Mouse (Mus musculus): ENCODE measurements around the gene Hnrnph3. TPM values are rescaled to one million over a fixed set of nuclear protein-coding genes. Genes with fewer than 3 reads are reported as not detected.

Gene Hnrnph3
- polyA plus RNA-seq, 1 experiment from 2014 or later = 230 TPM

DNA sequence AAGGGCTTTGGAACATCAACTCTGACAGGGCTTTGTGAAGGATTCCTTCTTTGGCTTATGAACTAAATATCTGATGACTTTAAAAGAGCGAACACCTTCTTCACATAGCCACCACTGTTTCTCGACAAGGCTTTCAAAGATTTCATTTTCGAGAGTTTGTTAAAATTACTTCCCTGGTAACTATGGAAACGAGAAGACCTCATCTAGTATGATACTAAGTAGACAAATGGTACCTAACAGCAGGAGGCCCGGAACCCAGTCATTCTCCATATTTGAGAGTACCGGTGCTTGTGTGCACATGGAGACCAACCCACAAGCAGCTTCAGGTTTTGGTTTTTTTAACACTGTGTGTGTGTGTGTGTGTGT is 2.8 kb upstream of the Hnrnph3 start:
- Histone ChIP-seq H3K9ac (peak overlapping the region; percentile 32; the same call in 1 of the 2 replicates), H3K4me3 (0 out of 2 replicates have a peak overlapping the region, but pooled peaks have one; percentile 0)

DNA sequence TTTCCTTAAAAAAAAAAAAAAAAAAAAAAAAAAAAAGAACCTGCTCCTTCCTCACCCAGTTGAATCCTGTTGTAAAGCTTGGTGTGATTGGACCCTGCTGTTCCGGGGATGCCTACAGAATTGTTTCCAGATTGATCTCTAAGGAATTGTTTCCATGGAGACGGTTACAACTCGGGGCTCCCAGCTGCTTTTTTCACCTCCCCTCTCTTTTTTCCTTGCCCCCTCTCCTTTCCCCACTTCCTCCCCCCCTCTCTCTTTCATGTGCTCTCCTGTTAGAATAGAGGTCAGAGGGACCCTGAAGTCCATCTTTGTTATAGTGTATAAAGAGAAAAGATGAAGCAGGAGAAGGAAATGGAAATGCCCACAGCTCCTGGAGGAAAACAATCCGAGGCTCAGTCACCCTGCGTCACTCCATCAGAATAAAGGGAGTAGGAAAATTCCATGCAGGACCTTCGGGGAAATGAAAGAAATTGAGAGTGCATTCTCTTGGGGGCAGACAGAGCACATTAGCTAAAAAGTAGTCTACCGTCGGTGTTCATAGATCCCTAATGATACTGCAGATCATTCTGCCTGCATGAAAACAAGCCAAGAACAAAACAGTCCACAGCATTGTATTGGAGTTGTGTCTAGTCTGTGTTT is 2.3 kb upstream of the Hnrnph3 start:
- H3K9ac ChIP-seq = peak overlapping the region; percentile 32; the same call in 1 of the 2 replicates
- H3K27me3 ChIP-seq = no peaks in the 10 kb centered on the region
- H3K36me3 ChIP-seq = no peaks in the 10 kb centered on the region
- peak overlapping the region; percentile 0; the same call in 1 of the 2 replicates for H3K4me3 ChIP-seq
- peaks cover 40% of the 10 kb centered on the region for H3K4me1 ChIP-seq
- no peaks in the 10 kb centered on the region for H3K9me3 ChIP-seq (replicated peaks)
- WGBS = 9% methylated on average over 8 of the region's 8 CpGs
- H3K27ac ChIP-seq = peak overlapping the region; percentile 100
- H3K4me2 ChIP-seq (replicated peaks) = peak overlapping the region; percentile 76
- peak; percentile 22 for ATAC-seq (ENCODE audit: low FRiP score)

More for the DNA sequence above, 2.8 kb upstream of the Hnrnph3 start:
- 34% methylated on average over 6 of the region's 6 CpGs for WGBS
- Histone ChIP-seq H3K4me2 (replicated peaks) (peak overlapping the region; percentile 76), H3K27ac (peak overlapping the region; percentile 100), H3K36me3 (no peaks in the 10 kb centered on the region), H3K4me1 (peaks cover 35% of the 10 kb centered on the region), H3K9me3 (replicated peaks) (no peaks in the 10 kb centered on the region), H3K27me3 (no peaks in the 10 kb centered on the region)
- no peak for ATAC-seq (ENCODE audit: low FRiP score)

DNA sequence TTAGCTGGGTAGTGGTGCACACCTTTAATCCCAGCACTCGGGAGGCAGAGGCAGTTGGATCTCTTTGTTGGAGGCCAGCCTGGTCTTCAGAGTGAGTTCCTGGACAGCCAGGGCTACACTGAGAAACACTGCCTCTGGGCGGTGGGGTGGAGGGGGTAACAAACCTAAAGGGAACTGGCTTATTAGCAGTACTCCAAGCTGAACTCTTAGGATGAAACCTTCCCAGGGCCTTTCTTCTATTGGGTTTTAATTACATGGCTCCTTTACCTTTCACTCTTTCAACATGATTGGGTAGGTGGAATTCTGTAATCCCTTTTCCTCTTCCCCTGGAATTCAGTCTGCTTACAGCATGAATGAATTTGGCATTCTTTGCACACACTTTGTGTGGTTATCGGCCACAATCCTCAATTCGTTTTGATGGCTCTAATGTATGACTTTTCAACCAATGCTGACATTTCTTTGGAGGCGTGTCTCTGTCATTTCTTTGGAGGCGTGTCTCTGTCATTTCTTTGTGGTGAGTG is 1.5 kb upstream of the Hnrnph3 start:
- Histone ChIP-seq H3K27me3 (no peaks in the 10 kb centered on the region), H3K36me3 (no peaks in the 10 kb centered on the region), H3K9ac (peak overlapping the region; percentile 3; the same call in 1 of the 2 replicates), H3K4me1 (peaks cover 46% of the 10 kb centered on the region), H3K27ac (peak overlapping the region; percentile 100), H3K4me2 (replicated peaks) (peak overlapping the region; percentile 76), H3K9me3 (replicated peaks) (no peaks in the 10 kb centered on the region), H3K4me3 (peak overlapping the region; percentile 92; the same call in 1 of the 2 replicates)
- WGBS = 16% methylated on average over 6 of the region's 6 CpGs
- ATAC-seq (ENCODE audit: low FRiP score) = no peak

DNA sequence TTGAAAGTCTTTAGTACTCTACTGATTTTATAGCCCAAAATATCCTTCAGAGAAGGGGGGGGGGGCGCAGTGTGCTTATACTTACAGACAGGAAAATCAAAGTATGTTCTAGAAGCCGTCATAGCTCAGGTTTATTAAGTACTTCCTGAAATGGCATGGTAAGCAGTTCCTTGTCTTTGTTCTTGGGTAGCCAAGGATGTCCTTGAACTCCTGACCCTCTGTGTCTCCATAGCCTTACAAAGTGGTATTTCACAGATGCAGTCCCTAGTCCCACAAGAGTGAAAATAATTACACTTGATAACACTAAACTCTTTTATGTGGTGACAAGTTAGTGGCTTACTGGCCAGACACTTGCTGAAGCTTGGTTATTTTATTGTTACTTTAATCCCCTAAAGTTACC is 999 bp upstream of the Hnrnph3 start:
- WGBS = 20% methylated on average over 2 of the region's 2 CpGs
- H3K4me2 ChIP-seq (replicated peaks) = peak overlapping the region; percentile 76
- no peak for ATAC-seq (ENCODE audit: low FRiP score)
- peak overlapping the region; percentile 100 for H3K27ac ChIP-seq
- peak overlapping the region; percentile 99 for H3K9ac ChIP-seq
- no peaks in the 10 kb centered on the region for H3K36me3 ChIP-seq
- no peaks in the 10 kb centered on the region for H3K27me3 ChIP-seq
- no peaks in the 10 kb centered on the region for H3K9me3 ChIP-seq (replicated peaks)
- H3K4me1 ChIP-seq = peaks cover 51% of the 10 kb centered on the region
- peak overlapping the region; percentile 92 for H3K4me3 ChIP-seq

DNA sequence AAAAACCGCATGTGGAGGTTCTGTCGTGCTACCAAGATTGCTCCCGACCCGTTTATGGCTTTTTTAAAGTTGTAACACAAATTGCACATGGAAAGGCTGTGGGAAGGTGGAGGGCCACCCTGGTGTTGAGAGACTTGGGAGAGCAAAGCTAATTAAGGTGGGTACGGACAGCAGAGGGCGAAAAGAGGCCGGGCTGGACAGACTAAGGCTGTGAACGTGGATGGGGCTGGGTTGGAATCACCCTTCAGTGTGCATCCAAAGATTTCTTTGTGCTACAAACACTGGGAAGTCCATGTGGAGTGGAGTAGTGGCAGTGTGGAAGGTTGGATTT is 528 bp upstream of the Hnrnph3 start:
- 0% methylated on average over 8 of the region's 8 CpGs for WGBS
- Histone ChIP-seq H3K4me2 (replicated peaks) (peak overlapping the region; percentile 76), H3K4me3 (peak overlapping the region; percentile 92), H3K36me3 (no peaks in the 10 kb centered on the region), H3K9ac (peak overlapping the region; percentile 99), H3K27ac (peak overlapping the region; percentile 100), H3K9me3 (replicated peaks) (no peaks in the 10 kb centered on the region), H3K27me3 (no peaks in the 10 kb centered on the region), H3K4me1 (peaks cover 53% of the 10 kb centered on the region)
- ATAC-seq (ENCODE audit: low FRiP score) = peak; percentile 39

DNA sequence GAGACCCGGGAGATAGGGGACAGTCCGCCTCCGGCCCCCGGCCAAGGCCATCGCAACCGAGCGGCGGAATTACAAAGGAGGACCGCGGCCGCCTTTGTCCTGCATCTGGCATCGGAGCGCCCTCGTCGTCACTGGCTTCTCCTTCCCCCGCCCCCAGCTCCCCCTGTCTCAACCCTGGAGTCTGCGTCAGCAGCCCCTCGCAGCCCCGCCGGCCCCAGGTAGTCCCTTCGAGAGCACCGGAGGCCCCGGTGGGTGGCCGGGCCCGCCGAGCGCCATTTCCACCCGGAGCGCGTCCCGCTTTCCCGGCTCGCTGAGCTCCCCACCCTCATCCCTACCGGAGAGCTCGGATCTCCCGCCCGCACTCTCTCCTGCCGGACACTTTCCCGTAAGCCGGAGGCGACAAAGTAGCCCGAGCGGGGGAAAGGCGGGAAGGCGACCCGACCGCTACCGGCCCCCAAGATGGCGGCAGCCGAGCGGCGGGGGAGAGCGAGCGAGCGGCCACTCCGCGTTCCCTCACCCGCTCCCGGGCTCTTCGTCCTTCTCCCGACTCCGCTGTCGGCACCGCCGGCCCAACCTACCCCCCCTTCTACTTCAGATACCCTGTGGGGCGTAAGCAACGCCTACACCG is 782 bp downstream of the Hnrnph3 start:
- H3K27ac ChIP-seq = peak overlapping the region; percentile 100
- peak; percentile 35 for ATAC-seq (ENCODE audit: low FRiP score)
- peak overlapping the region; percentile 99 for H3K9ac ChIP-seq
- under 1% methylated on average over 68 of the region's 68 CpGs for WGBS
- H3K27me3 ChIP-seq = no peaks in the 10 kb centered on the region
- H3K4me1 ChIP-seq = peaks cover 51% of the 10 kb centered on the region
- peak overlapping the region; percentile 92 for H3K4me3 ChIP-seq
- H3K36me3 ChIP-seq = no peaks in the 10 kb centered on the region
- no peaks in the 10 kb centered on the region for H3K9me3 ChIP-seq (replicated peaks)
- H3K4me2 ChIP-seq (replicated peaks) = peak overlapping the region; percentile 76

DNA sequence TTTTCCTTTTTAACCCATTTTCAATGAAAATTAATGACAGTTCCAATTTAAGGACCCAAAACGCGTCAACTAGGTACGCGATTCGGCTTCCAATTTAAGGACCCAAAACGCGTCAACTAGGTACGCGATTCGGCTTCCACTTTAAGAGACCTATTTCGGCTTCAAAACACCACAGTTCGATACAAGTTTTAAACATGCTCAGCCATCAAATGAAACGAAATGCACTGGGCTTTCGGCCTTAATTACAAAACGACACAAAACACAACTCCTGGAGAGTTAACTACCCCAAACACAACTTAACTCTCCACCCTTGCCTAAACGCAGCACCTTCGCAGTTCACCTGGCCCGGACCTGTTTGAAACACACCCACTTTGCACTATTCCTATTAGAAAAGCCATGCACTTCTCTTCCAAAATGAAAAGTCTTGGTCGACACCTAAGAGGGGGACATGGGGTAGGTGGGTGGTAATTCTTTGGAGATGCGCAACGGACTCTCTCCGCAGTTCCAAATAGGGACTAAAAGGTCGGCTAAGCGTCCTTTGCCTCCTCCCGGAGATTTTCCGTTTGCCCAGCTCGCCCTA is 1.4 kb downstream of the Hnrnph3 start:
- Histone ChIP-seq H3K27me3 (no peaks in the 10 kb centered on the region), H3K9ac (peak overlapping the region; percentile 99), H3K4me3 (peak overlapping the region; percentile 92), H3K27ac (peak overlapping the region; percentile 100), H3K4me2 (replicated peaks) (peak overlapping the region; percentile 76), H3K9me3 (replicated peaks) (no peaks in the 10 kb centered on the region), H3K4me1 (peaks cover 48% of the 10 kb centered on the region), H3K36me3 (peaks cover 4% of the 10 kb centered on the region; the same call in 1 of the 2 replicates)
- ATAC-seq (ENCODE audit: low FRiP score) = no peak
- under 1% methylated on average over 27 of the region's 27 CpGs for WGBS

DNA sequence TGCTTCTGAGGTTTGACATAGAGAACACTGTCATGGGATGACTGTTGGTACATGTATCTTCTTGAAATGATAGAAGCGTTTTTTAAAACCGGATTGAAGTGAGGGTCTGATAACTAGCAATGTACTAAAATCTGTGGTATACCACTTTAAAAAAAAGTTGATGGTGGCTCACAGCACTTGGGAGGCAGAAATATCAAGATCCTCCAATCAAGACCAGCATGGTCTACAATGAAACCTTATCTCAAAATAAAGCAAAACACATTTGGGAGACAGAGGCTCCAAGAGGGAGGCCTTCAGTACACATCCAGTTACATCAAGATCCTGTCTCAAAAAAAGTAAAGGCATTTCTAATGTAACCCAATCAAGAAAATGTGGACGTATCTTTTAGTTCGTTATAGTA is 2.3 kb downstream of the Hnrnph3 start:
- peaks cover 42% of the 10 kb centered on the region for H3K4me1 ChIP-seq
- ATAC-seq (ENCODE audit: low FRiP score) = no peak
- WGBS = 54% methylated on average over 4 of the region's 4 CpGs

DNA sequence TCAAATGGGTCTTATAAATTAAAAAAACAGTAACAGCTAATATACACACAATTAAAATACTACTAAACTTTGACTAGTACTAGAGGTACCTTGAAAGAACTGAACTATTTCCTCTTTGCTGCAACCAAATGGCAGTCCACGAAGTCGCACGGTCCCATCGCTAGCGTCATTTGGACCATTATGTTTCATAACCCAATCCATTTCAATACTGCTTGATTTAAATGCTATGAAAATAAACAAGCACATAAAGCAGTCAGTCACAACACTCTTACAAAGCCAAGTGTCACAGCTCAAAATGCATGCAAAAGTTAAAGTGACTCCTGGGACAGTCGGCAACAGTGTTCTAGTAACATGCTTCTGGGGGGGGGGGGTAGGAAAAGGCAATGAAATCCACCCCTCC is 4.7 kb downstream of the Hnrnph3 start:
- no peak for ATAC-seq (ENCODE audit: low FRiP score)
- Histone ChIP-seq H3K27me3 (no peaks in the 10 kb centered on the region), H3K27ac (no peak overlapping the region), H3K4me1 (peaks cover 28% of the 10 kb centered on the region), H3K9ac (no peak overlapping the region), H3K36me3 (peaks cover 32% of the 10 kb centered on the region), H3K4me3 (no peak overlapping the region), H3K9me3 (replicated peaks) (no peaks in the 10 kb centered on the region), H3K4me2 (replicated peaks) (0 out of 2 replicates have a peak overlapping the region, but pooled peaks have one; percentile 7)
- WGBS = 88% methylated on average over 6 of the region's 6 CpGs

More for the DNA sequence above, 2.3 kb downstream of the Hnrnph3 start:
- peak overlapping the region; percentile 92 for H3K4me3 ChIP-seq
- H3K4me2 ChIP-seq (replicated peaks) = peak overlapping the region; percentile 76
- H3K27me3 ChIP-seq = no peaks in the 10 kb centered on the region
- peak overlapping the region; percentile 99 for H3K9ac ChIP-seq
- H3K27ac ChIP-seq = no peak overlapping the region
- H3K9me3 ChIP-seq (replicated peaks) = no peaks in the 10 kb centered on the region
- peaks cover 11% of the 10 kb centered on the region for H3K36me3 ChIP-seq

DNA sequence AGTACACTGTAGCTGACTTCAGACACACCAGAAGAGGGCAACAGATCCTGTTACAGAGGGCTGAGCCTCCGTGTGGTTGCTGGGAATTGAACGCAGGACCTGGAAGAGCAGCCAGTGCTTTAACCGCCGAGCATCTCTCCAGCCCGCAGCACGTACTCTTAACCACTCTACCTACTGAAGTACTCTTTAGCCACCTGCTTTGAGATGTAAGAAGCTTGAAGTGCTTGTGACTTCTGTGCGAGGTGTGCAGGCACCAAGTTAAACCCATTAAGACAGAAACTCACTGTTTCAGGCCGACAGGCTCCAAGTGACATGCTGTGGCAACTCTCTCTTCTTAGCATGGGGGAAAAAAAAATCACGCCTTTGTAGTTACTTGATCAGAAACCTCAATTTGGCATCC is 9.8 kb downstream of the Hnrnph3 start:
- no peak overlapping the region for H3K4me2 ChIP-seq (replicated peaks)
- H3K9ac ChIP-seq = no peak overlapping the region
- H3K4me1 ChIP-seq = peaks cover 4% of the 10 kb centered on the region
- no peaks in the 10 kb centered on the region for H3K27me3 ChIP-seq
- H3K9me3 ChIP-seq (replicated peaks) = no peaks in the 10 kb centered on the region
- no peak overlapping the region for H3K27ac ChIP-seq
- no peak overlapping the region for H3K4me3 ChIP-seq
- ATAC-seq (ENCODE audit: low FRiP score) = no peak
- peaks cover 79% of the 10 kb centered on the region for H3K36me3 ChIP-seq
- 87% methylated on average over 9 of the region's 9 CpGs for WGBS

DNA sequence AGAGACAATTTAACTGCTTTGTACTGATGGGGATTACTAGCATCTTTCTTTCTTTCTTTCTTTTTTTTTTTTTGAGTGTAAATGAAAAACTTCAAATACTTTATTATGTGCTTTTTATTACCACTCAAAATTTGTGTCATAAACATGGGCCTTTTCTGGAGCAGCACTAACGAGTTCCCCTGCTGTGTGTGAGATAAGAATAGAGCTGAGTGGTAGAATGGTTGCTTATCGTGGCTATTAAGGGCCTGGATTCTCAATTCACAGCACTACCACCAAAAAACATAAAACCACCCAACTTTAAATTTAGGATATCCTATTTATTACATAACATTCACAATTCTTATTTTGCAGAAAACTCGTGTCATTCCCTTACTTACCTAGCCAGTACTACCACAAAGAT is 10.5 kb downstream of the Hnrnph3 start:
- H3K9ac ChIP-seq = no peak overlapping the region
- no peak overlapping the region for H3K27ac ChIP-seq
- H3K4me2 ChIP-seq (replicated peaks) = no peak overlapping the region
- H3K27me3 ChIP-seq = no peaks in the 10 kb centered on the region
- H3K4me3 ChIP-seq = no peak overlapping the region
- peaks cover 84% of the 10 kb centered on the region for H3K36me3 ChIP-seq
- ATAC-seq (ENCODE audit: low FRiP score) = no peak
- 86% methylated on average over 3 of the region's 3 CpGs for WGBS
- H3K4me1 ChIP-seq = 0 out of 2 replicates have a peak, but pooled peaks cover 2% of the 10 kb centered on the region
- no peaks in the 10 kb centered on the region for H3K9me3 ChIP-seq (replicated peaks)

DNA sequence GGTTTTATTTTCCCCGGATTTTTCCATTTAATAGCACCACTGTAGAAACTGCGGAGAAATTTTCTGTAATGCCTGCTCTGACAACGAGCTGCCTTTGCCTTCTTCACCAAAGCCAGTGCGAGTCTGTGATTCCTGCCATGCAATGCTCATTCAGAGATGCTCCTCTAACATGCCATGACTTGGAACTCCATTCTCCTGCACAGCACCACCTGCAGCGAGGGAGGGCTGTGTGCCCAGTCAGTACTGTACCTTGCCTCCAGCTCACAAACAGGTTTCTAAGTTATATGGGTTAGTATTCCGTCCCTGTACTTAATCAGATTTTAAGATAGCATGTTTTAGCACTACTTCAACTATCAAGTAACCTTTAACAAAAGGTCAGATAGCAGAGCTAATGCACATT is 12.5 kb downstream of the Hnrnph3 start:
- H3K36me3 ChIP-seq = peaks cover 90% of the 10 kb centered on the region

More for the DNA sequence above, 12.5 kb downstream of the Hnrnph3 start:
- Histone ChIP-seq H3K27me3 (no peaks in the 10 kb centered on the region), H3K27ac (no peak overlapping the region), H3K9me3 (replicated peaks) (no peaks in the 10 kb centered on the region), H3K9ac (no peak overlapping the region), H3K4me3 (no peak overlapping the region), H3K4me1 (no peaks in the 10 kb centered on the region), H3K4me2 (replicated peaks) (no peak overlapping the region)
- ATAC-seq (ENCODE audit: low FRiP score) = no peak
- 91% methylated on average over 6 of the region's 6 CpGs for WGBS

Data from hindbrain, embryonic 12.5 days (tissue).